Comparison of ENCODE assay signal across 20 mouse cellular contexts in genomic region chr6:91754845-91755244, GRCm38 (mm10).
DNase-seq lines count a peak whose midpoint lies in the region; ATAC-seq and TF ChIP-seq lines count a peak whose summit lies in the region.
"Had no signal": no experiment of that assay in that cellular context is flagged by ENCODE, and none has a peak within 500 bp of the region (broad histone marks: within the 10 kb centered on the region; RNA-seq: fewer than 3 reads in every experiment).

No protein-coding gene starts in this region.

- peaks cover 8% of the 10 kb centered on the region for H3K4me1 ChIP-seq in kidney, embryonic 16.5 days (ENCODE audit: insufficient read depth, low read length)
- H3K4me1 ChIP-seq in cortical plate, adult 2 months (ENCODE audit: control insufficient read depth, insufficient read depth, low read length) = peaks cover 18% of the 10 kb centered on the region
- H3K4me1 ChIP-seq: embryonic facial prominence, embryonic 12.5 days; forebrain, embryonic 12.5 days; hindbrain, embryonic 12.5 days had no signal

- no peak overlapping the region for H3K4me3 ChIP-seq in kidney, embryonic 16.5 days (ENCODE audit: low read length)
- H3K4me3 ChIP-seq in layer of hippocampus, adult 2 months = no peak overlapping the region
- no peak overlapping the region for H3K4me3 ChIP-seq in cortical plate, adult 2 months (ENCODE audit: insufficient read depth, low read length)
- H3K4me3 ChIP-seq: embryonic facial prominence, embryonic 12.5 days; forebrain, embryonic 12.5 days; heart, embryonic 12.5 days; hindbrain, embryonic 12.5 days had no signal

- WGBS in kidney, embryonic 16.5 days = 71% methylated on average over 12 of the region's 12 CpGs

- H3K9me3 ChIP-seq in kidney, embryonic 16.5 days (ENCODE audit: low read length) = no peaks in the 10 kb centered on the region
- H3K9me3 ChIP-seq: embryonic facial prominence, embryonic 12.5 days; forebrain, embryonic 12.5 days; G1E; heart, embryonic 12.5 days; hindbrain, embryonic 12.5 days had no signal

- DNase-seq in kidney, adult 18-20 months = peak; percentile 4
- no peak for DNase-seq in layer of hippocampus, adult 2 months (ENCODE audit: low spot score in 2 of 2)
- no peak for DNase-seq in layer of hippocampus, postnatal 36 days
- DNase-seq in R1 (ENCODE audit: low read depth, low spot score) = peak; percentile 43
- DNase-seq in right cerebral cortex, postnatal 25 days = no peak
- DNase-seq: adrenal gland, postnatal 14 days; cerebellum, adult 11-12 months; embryo, embryonic 11 days; heart, postnatal 36 days had no signal

- no peak for TF ChIP-seq CTCF in layer of hippocampus, adult 2 months (conservative IDR thresholded peaks at IDR 0.05)
- TF ChIP-seq CTCF in cortical plate, adult 2 months (IDR thresholded peaks at IDR 0.05; ENCODE audit: extremely low read depth, insufficient read depth, low read length) = no peak

- TF ChIP-seq POLR2A in cortical plate, adult 2 months (IDR thresholded peaks at IDR 0.05; ENCODE audit: extremely low read depth, insufficient read depth, low read length) = no peak

- H3K36me3 ChIP-seq in kidney, embryonic 16.5 days (ENCODE audit: insufficient read depth, low read length) = peaks cover 49% of the 10 kb centered on the region
- H3K36me3 ChIP-seq: G1E had no signal

- no peak overlapping the region for H3K4me2 ChIP-seq in kidney, embryonic 16.5 days (replicated peaks; ENCODE audit: low read depth, low read length)
- H3K4me2 ChIP-seq: embryonic facial prominence, embryonic 12.5 days; forebrain, embryonic 12.5 days; heart, embryonic 12.5 days; hindbrain, embryonic 12.5 days had no signal

- no peak for ATAC-seq in kidney, embryonic 16.5 days (ENCODE audit: low FRiP score, low TSS enrichment)
- ATAC-seq: activated CD4-positive, CD25-positive, alpha-beta regulatory T cell, adult 4 months; forebrain, embryonic 16.5 days; hindbrain, embryonic 16.5 days; inflammation-experienced regulatory T-cells, adult 6 months had no signal

- no peak overlapping the region for H3K27ac ChIP-seq in kidney, embryonic 16.5 days (ENCODE audit: low read length)
- peak overlapping the region; percentile 76; the same call in 1 of the 2 replicates for H3K27ac ChIP-seq in layer of hippocampus, adult 2 months
- H3K27ac ChIP-seq in cortical plate, adult 2 months (ENCODE audit: insufficient read depth, low read length) = 0 out of 2 replicates have a peak overlapping the region, but pooled peaks have one; percentile 26
- H3K27ac ChIP-seq: embryonic facial prominence, embryonic 12.5 days; forebrain, embryonic 12.5 days; hindbrain, embryonic 12.5 days had no signal

- H3K9ac ChIP-seq in kidney, embryonic 16.5 days (replicated peaks; ENCODE audit: low read length) = no peak overlapping the region
- H3K9ac ChIP-seq: embryonic facial prominence, embryonic 12.5 days; forebrain, embryonic 12.5 days; heart, embryonic 12.5 days; hindbrain, embryonic 12.5 days had no signal

- no peaks in the 10 kb centered on the region for H3K27me3 ChIP-seq in kidney, embryonic 16.5 days (ENCODE audit: insufficient read depth, low read length)
- H3K27me3 ChIP-seq: embryonic facial prominence, embryonic 12.5 days; forebrain, embryonic 12.5 days; heart, embryonic 12.5 days; hindbrain, embryonic 12.5 days had no signal

Comparison
In these comparisons a context has a peak if more than half of its experiments do, and no peak if none do; other contexts are left out.
1. DNase-seq: peak in kidney, adult 18-20 months (single experiment) and R1 (single experiment); none in layer of hippocampus, adult 2 months (0 of 2), layer of hippocampus, postnatal 36 days (0 of 2) and right cerebral cortex, postnatal 25 days (single experiment).